Mouse (Mus musculus) limb, embryonic 11.5 days (tissue): ENCODE data around the gene Smim24. TPM values are rescaled to one million over a fixed set of nuclear protein-coding genes. Genes with fewer than 3 reads are reported as not detected.

Experiments used
- ATAC-seq: fragments of 200-750 bp; cut with Nextera tagmentation; 2 replicates; pipeline ENCODE4 v1.8.0; 2017; ENCODE audit warnings: low read depth; ENCODE audit not compliant: insufficient number of reproducible peaks, low FRiP score, low TSS enrichment
- DNase-seq: peaks from one replicate; pipeline ENCODE4 v3.0.0-alpha.2; 2015; ENCODE audit warnings: low spot score
- H3K27ac ChIP-seq: fragments of 300-500 bp; sonication (generic); replicated peaks from 2 replicates; pipeline ENCODE4 v1.5.1; 2014; ENCODE audit warnings: low read depth, mild to moderate bottlenecking, low read length
- H3K27me3 ChIP-seq: fragments of 300-500 bp; sonication (generic); 2 replicates; pipeline ENCODE4 v1.6.1; 2014; ENCODE audit warnings: mild to moderate bottlenecking, low read length, mixed read lengths; ENCODE audit not compliant: control insufficient read depth, insufficient read depth
- H3K36me3 ChIP-seq: fragments of 300-500 bp; sonication (generic); 2 replicates; pipeline ENCODE4 v1.6.1; 2014; ENCODE audit warnings: mild to moderate bottlenecking, low read length, moderate library complexity, mixed read lengths; ENCODE audit not compliant: control insufficient read depth, insufficient read depth
- H3K4me1 ChIP-seq: fragments of 300-500 bp; sonication (generic); 2 replicates; pipeline ENCODE4 v1.6.1; 2014; ENCODE audit warnings: low read length, mixed read lengths; ENCODE audit not compliant: control insufficient read depth, insufficient read depth
- H3K4me2 ChIP-seq: fragments of 300-500 bp; sonication (generic); 2 replicates; pipeline ENCODE4 v1.6.1; 2014; ENCODE audit warnings: low read depth, mild to moderate bottlenecking, moderate library complexity; ENCODE audit not compliant: severe bottlenecking
- H3K4me3 ChIP-seq: fragments of 300-500 bp; sonication (generic); 2 replicates; pipeline ENCODE4 v1.5.1; 2014; ENCODE audit warnings: low read depth, low read length
- H3K9ac ChIP-seq: fragments of 300-500 bp; sonication (generic); 2 replicates; pipeline ENCODE4 v1.6.1; 2014; ENCODE audit warnings: mild to moderate bottlenecking, low read length
- H3K9me3 ChIP-seq: fragments of 300-500 bp; sonication (generic); 2 replicates; pipeline ENCODE4 v1.6.1; 2016; ENCODE audit warnings: low read length; ENCODE audit not compliant: control insufficient read depth
- WGBS: fragments of 180-500 bp; shearing (Covaris S2); extraction: QIAGEN DNeasy Blood & Tissue Kit; methylation state at CpG from one replicate; pipeline ENCODE4 v1.1.7; 2014; 5-methylcytosine and 5-hydroxymethylcytosine counted together
- polyA plus RNA-seq: library from polyadenylated mRNA; unstranded; fragments of >200 nt; fragmentation: Nextera tagmentation; extraction: Ambion mirVana; gene quantifications from 2 replicates; pipeline ENCODE4 v1.2.1, GENCODE M21; 2014

Gene Smim24
- polyA plus RNA-seq, 1 experiment from 2014 or later, result 3.4 TPM

DNA sequence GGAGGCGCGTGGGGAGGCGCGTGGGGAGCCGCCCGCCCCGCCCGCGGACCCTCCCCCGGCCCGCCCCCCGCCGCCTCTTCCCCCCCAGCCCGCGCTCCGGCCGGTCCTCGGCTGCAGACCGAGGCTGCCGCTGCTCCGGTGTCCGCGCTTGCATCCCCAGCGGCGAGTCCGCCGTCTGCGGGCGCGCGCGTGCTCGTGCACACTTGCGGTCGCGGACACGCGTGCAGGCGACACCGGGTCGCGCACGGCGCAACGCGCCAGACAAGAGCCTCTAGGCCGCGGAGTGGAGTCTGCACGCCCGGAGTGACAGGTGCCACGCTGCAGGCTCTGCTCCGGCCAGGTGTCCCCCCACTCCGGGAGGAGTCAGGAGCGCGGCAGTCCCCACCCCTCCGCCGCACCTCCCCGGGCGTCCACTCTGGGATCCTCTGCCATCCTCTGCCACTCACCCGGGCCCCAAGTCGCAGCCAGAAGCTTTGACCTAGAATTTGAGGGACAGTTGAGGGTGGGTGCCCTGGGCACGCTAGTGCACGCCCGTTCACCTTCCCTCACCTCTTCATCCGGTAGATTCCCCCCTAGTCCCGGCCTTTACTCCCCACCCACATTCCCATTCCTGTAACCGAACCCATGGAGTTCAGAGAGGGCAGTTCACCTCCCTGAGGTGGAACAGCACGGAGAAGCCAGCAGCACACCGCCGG lies 38.1 kb downstream of the Smim24 start:
- whole genome bisulfite sequencing, result 1% methylated on average over 60 of the region's 70 CpGs
- Histone ChIP-seq H3K4me1 (peaks cover 18% of the 10 kb centered on the region), H3K27me3 (peaks cover 33% of the 10 kb centered on the region)

GRCm38 (mm10) chr10:81431526-81432168 lies 38.8 kb downstream of the Smim24 start:
- H3K9ac ChIP-seq, result no peak overlapping the region
- no peaks in the 10 kb centered on the region for H3K36me3 ChIP-seq
- DNase-seq (peak; percentile 43), ATAC-seq (no peak)
- peaks cover 29% of the 10 kb centered on the region for H3K27me3 ChIP-seq
- H3K9me3 ChIP-seq, result no peaks in the 10 kb centered on the region
- WGBS, result 16% methylated on average over 15 of the region's 15 CpGs
- H3K4me1 ChIP-seq, result peaks cover 13% of the 10 kb centered on the region
- no peak overlapping the region for H3K27ac ChIP-seq
- peak overlapping the region; percentile 78 for H3K4me3 ChIP-seq
- peak overlapping the region; percentile 93 for H3K4me2 ChIP-seq

More for the DNA sequence above, 38.1 kb downstream of the Smim24 start:
- Histone ChIP-seq H3K4me2 (peak overlapping the region; percentile 93), H3K9me3 (no peaks in the 10 kb centered on the region), H3K4me3 (peak overlapping the region; percentile 78), H3K36me3 (no peaks in the 10 kb centered on the region), H3K27ac (peak overlapping the region; percentile 68; the same call in 1 of the 2 replicates), H3K9ac (peak overlapping the region; percentile 76)
- ATAC-seq (no peak), DNase-seq (peak; percentile 55)

GRCm38 (mm10) chr10:81432169-81432867 lies 39.5 kb downstream of the Smim24 start:
- 67% methylated on average over 21 of the region's 21 CpGs for WGBS
- H3K4me2 ChIP-seq, result no peak overlapping the region

GRCm38 (mm10) chr10:81432868-81433262 lies 40.0 kb downstream of the Smim24 start:
- Histone ChIP-seq H3K9me3 (no peaks in the 10 kb centered on the region), H3K4me2 (peak overlapping the region; percentile 35), H3K4me1 (peaks cover 10% of the 10 kb centered on the region), H3K9ac (no peak overlapping the region; the same call in 1 of the 2 replicates), H3K36me3 (no peaks in the 10 kb centered on the region), H3K27me3 (peaks cover 17% of the 10 kb centered on the region), H3K4me3 (0 out of 2 replicates have a peak overlapping the region, but pooled peaks have one; percentile 3), H3K27ac (no peak overlapping the region)
- ATAC-seq (peak; percentile 71), DNase-seq (peak; percentile 86)
- 5% methylated on average over 17 of the region's 17 CpGs for WGBS

More at GRCm38 (mm10) chr10:81432169-81432867, 39.5 kb downstream of the Smim24 start:
- Histone ChIP-seq H3K4me1 (peaks cover 10% of the 10 kb centered on the region), H3K4me3 (no peak overlapping the region), H3K27me3 (peaks cover 23% of the 10 kb centered on the region), H3K9ac (no peak overlapping the region), H3K9me3 (no peaks in the 10 kb centered on the region), H3K36me3 (no peaks in the 10 kb centered on the region), H3K27ac (no peak overlapping the region)
- no peak for DNase-seq
- ATAC-seq, result no peak

DNA sequence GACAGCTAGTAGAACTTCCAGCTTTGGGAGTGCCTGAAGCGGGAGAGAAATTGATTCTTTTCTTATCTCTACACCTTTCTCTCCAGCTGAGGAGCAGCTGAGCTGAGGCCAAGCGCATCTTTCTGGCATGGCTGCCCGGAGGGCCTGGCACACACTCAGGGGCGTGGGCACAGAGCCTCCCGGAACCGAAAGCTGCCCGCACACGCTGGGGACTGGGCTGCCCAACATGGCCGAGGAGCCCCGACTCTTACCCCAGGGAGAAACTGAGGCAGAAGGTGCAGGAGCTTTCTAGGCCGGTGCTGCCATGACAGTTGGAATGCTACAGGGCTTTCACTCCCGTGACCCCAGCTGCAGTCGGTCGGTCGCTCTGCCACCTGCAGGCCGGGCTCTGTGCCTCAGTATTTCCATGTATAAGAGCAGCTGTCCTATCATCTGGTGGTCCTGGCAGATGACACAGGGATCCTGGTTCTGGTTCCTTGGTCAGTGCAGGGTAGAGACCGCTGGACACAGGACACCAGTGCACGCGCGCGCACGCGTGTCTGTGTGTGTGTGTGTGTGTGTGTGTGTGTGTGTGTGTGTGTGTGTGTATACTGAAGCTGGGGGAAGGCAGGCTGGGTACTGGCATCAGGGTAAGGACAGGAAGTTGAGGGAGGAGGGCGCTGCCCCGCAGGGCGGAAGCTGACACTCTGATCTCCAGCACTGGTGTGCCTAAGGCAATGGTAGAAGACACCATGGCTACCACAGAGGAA lies 40.9 kb downstream of the Smim24 start:
- H3K36me3 ChIP-seq, result no peaks in the 10 kb centered on the region
- H3K4me2 ChIP-seq, result no peak overlapping the region
- H3K27me3 ChIP-seq, result peaks cover 9% of the 10 kb centered on the region; the same call in 1 of the 2 replicates
- peaks cover 10% of the 10 kb centered on the region for H3K4me1 ChIP-seq
- ATAC-seq (no peak), DNase-seq (peak; percentile 20)
- no peaks in the 10 kb centered on the region for H3K9me3 ChIP-seq
- H3K4me3 ChIP-seq, result no peak overlapping the region
- no peak overlapping the region for H3K27ac ChIP-seq
- H3K9ac ChIP-seq, result peak overlapping the region; percentile 2; the same call in 1 of the 2 replicates
- WGBS, result 75% methylated on average over 26 of the region's 26 CpGs

DNA sequence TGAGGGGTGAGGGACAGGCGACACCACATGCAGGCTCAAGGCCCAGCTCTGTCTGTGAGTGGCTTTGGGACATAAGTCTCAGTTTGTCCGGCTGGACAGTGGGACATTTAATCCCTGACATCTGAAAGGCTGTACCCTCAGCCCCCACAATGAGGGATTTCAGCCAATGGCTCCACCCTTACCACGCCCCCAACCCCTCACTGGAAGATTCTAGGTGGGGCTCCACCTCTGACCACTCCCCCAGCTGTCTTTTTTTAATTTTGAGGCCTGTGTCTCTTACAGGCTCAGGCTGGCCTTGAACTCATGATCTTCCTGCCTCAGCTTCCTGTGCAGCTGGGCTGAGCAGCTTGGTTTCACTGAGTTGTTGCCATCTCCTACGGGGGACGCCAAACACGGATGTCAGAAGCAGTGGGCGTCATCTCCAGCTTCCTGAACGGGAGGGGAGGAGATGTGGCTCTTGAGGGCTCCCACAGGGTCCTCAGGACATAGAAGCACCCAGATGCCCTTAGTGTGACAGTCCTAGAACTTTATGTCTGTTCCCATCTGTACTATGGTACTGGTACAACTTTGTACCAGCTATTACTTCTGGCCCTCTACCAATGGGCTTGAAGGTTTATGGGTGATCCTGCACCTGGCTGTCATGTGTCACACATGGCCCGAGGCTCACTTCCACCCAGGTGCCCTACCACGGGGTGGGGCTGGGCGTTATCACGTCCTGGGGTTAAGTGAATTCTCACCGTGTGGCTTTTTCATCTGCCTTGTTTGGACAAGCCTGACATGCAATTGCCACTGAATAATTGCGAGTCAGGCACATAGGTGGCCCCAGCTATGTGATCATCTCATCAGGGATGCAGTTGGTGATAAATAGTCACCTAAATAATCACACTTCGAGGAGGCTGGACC lies 41.8 kb downstream of the Smim24 start:
- DNase-seq (peak; percentile 20), ATAC-seq (no peak)
- H3K4me3 ChIP-seq, result no peak overlapping the region
- peaks cover 9% of the 10 kb centered on the region; the same call in 1 of the 2 replicates for H3K27me3 ChIP-seq
- WGBS, result 53% methylated on average over 15 of the region's 15 CpGs
- no peak overlapping the region for H3K27ac ChIP-seq
- peaks cover 10% of the 10 kb centered on the region for H3K4me1 ChIP-seq
- no peaks in the 10 kb centered on the region for H3K36me3 ChIP-seq
- no peaks in the 10 kb centered on the region for H3K9me3 ChIP-seq
- no peak overlapping the region for H3K4me2 ChIP-seq
- H3K9ac ChIP-seq, result no peak overlapping the region

GRCm38 (mm10) chr10:81435436-81435835 lies 42.6 kb downstream of the Smim24 start:
- WGBS, result 78% methylated on average over 3 of the region's 3 CpGs
- peaks cover 9% of the 10 kb centered on the region; the same call in 1 of the 2 replicates for H3K27me3 ChIP-seq
- H3K4me2 ChIP-seq, result no peak overlapping the region
- H3K4me3 ChIP-seq, result no peak overlapping the region
- ATAC-seq (no peak), DNase-seq (no peak)
- H3K9ac ChIP-seq, result no peak overlapping the region
- peaks cover 10% of the 10 kb centered on the region for H3K4me1 ChIP-seq
- H3K27ac ChIP-seq, result no peak overlapping the region
- H3K36me3 ChIP-seq, result no peaks in the 10 kb centered on the region
- no peaks in the 10 kb centered on the region for H3K9me3 ChIP-seq
